Mouse (Mus musculus): Measurements from ENCODE around the gene Rhox13.

Gene Rhox13

DNA sequence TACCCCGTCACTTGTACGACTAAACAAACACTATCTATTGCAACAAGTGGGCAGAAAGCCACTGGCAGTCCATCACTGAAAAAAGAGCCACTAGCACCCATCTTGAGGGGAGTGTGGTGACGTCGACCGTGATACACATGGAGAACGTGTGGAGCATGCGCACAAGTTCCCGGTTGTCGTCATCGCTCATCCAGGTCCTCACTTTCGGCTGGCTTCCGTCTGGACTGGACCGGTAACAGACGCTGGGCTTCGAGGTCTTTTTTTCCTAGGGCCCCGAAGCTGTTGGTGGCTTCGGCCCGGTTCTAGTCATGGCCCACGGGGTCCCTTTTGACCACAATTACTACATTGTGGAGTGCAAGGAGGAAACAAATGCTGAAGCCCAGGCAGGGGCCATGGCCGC, at the start of gene Rhox13:
Gene Rhox13, plus strand, starts transcription at position 238 of the 400 bp plus-strand sequence.
- DNase-seq (ENCODE audit: inconsistent ontology term): no peak

DNA sequence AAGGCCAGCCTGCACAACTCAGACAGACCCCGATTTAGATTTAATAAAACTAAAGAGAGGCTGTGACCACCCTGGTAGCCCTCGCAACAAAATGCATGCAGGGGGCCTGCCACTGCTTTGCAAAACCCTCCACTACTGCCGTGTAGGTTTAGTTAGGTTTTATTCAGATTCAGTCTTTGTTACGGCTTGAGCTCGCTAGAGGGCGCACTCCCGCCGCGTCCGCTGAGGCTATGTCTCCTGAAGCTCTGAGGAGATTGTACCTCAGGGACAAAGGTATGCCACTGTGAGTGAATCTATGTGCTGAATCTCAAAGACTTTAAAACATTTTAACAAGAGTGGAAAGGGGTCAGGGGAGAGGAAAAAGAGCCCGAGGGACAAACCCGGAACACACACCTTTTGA, 36.8 kb upstream of the Rhox13 start:
- peak; percentile 7 for DNase-seq (ENCODE audit: inconsistent ontology term)

DNA sequence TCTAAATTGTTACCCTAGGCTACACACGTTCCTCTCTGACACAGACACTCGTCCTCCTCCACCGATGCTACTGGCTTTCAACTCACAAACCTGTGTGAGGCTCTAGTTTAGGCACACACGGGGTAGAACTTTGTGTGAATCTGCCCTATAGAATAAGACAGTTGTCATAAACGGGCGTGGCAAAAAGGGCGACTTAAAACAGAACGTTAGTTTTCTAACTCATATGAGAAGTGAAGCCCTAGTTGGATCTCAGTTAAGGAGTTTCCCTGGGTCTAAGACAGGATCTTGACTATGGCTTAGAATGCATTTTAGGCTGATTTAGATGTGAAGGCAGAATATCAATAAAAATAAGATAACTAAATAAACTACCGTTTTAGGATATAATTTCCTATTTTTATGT, 36.0 kb upstream of the Rhox13 start, which contains the start of gene Rhox11:
Gene Rhox11, minus strand, starts transcription at position 101 of the 400 bp plus-strand sequence.
- no peak for DNase-seq (ENCODE audit: inconsistent ontology term)

DNA sequence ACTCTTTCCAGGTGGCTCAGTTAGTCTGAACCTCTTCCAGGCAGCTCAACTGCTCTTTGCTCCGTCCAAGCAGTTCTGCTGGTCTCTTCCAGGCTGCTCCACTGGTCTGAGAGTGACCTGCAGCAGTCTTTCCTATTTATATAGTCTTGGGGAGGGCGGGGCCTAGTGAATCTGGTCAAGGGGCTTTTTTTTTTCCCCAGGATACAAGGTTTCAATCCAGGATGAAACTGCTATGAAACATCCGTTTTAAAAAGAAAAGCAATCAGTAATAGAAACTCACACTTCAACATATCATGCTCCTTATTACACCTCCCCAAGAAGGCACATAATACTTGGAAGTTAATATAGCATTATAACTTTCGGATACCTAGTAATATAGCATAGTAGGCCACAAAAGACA, 10.2 kb upstream of the Rhox13 start, which contains the start of gene Rhox12:
Gene Rhox12, minus strand, starts transcription at position 101 of the 400 bp plus-strand sequence.
- DNase-seq (ENCODE audit: inconsistent ontology term): no peak

DNA sequence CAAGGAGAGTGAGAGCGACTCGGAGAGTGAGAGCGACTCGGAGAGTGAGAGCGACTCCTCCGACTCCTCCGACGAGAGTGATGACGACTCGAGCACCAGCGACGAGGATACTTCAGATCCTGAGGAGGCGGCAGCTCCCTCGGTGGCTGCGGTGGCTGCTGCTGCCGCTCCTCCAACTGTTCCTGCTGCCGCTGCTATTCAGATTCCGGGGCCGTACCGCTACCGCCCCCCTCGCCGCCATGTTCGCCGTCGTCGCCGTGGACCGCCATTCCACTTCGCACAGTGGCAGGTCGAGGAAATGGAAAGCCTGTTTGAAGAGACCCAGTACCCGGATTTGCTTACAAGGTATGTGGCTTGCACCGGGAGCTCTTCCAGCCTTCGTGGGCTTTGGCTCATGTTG, 459 bp downstream of the Rhox13 start:
- no peak for DNase-seq (ENCODE audit: inconsistent ontology term)

DNA sequence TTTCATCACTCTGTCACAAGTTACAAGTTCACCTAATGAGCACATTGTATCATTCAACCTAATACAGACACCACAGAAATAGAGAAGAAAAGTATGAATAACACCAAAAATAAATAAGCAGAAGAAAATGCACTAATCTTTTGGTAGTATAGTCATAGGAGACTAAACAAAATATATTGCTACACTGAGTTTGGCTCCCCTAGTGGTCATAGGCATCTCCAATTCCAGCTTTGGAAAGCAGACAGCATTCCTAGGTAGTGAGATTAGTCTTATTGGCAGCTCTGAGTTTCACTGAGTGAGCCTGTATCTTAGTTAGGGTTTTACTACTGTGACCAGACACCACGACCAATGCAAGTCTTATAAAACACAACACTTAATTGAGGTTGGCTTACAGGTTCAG, 38.1 kb downstream of the Rhox13 start:
- DNase-seq (ENCODE audit: inconsistent ontology term): no peak

DNA sequence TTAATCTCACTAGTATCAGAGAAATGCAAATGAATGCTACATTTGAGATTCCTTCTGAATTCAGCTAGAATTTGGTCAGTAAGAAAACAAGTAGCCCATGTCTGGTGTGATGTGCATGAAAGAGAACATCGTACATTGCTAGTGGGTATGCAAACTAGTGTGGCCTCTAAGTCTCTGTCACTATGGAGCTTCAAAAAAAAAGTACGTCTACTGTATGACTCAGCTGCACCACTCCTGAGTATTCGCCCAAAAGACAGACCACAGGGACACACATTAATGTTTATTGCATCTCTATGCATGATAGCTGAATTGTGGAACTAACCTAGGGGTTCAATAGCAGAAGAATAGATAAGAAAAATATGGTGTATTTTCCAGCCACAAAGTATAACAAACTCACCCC, 44.3 kb downstream of the Rhox13 start:
- DNase-seq (ENCODE audit: inconsistent ontology term): no peak

DNA sequence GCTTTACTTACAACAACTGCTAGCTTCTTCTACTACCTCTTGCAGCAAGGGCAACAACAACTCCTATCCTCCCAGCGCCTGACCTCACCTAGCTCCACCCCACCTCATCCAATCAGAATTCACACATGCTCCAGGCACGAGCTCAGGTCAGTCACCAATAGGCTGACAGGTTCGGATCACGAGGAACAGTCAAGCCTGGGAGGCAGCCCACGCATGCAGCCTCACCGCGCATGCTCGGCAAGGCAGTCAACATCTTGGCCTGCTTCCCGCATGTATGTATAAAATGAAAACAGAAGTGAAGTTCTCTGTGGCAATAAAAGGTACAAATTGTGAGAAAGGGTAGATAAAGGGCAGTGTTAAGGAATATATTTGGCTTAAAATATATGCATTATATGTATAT, 45.0 kb downstream of the Rhox13 start:
- no peak for DNase-seq (ENCODE audit: inconsistent ontology term)

DNA sequence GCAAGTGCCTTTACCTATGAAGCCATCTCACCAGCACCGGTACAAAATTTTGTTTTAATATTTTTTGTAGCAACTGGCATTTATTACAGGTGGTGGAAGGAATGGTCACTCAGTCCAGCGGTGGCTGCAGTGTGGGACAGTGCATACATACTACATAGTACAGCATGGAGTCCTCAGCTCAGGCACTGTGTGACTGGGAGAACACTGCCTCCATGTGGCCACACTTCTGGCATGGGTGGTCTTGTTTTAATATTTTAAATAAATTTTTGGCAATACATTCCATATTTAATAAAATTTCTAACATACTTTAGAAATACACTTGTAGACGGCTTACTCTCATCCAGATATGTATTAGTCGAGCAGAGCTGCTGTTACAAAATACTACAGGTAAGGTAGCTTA, 45.6 kb downstream of the Rhox13 start:
- DNase-seq (ENCODE audit: inconsistent ontology term): no peak

Measured in Muller cell, postnatal 12 days (primary cell).